Mouse (Mus musculus): Measurements from ENCODE around the gene Tspan32. TPM values are rescaled to one million over a fixed set of nuclear protein-coding genes. Genes with fewer than 3 reads are reported as not detected.

The Tspan32 gene
- polyA plus RNA-seq, 1 experiment from 2014 or later: 7.7 TPM

Other genes with a start within 250 kb of the Tspan32 start
- 0.60 and 1.0 TPM in 2 replicates for gene Th, start 73.9 kb upstream of the Tspan32 start, polyA plus RNA-seq (2016; fragmentation: Nextera tagmentation; extraction: Ambion mirVana)
- 0.23 and 0.31 TPM in 2 replicates for gene Ascl2, start 35.8 kb upstream of the Tspan32 start, polyA plus RNA-seq (2016; fragmentation: Nextera tagmentation; extraction: Ambion mirVana)
- gene Cd81, start 47.7 kb downstream of the Tspan32 start, polyA plus RNA-seq (2016; fragmentation: Nextera tagmentation; extraction: Ambion mirVana): 701 and 712 TPM in 2 replicates
- gene Tssc4, start 64.2 kb downstream of the Tspan32 start, polyA plus RNA-seq (2016; fragmentation: Nextera tagmentation; extraction: Ambion mirVana): 57.1 and 61.7 TPM in 2 replicates
- 3.8 and 4.3 TPM in 2 replicates for gene Trpm5, start 89.6 kb downstream of the Tspan32 start, polyA plus RNA-seq (2016; fragmentation: Nextera tagmentation; extraction: Ambion mirVana)
- gene Kcnq1, start 101.3 kb downstream of the Tspan32 start, polyA plus RNA-seq (2016; fragmentation: Nextera tagmentation; extraction: Ambion mirVana): 12.9 and 15.8 TPM in 2 replicates

Data from heart, embryonic 12.5 days (tissue).